Mouse (Mus musculus): ENCODE measurements around the gene Mdm2. TPM values are rescaled to one million over a fixed set of nuclear protein-coding genes. Genes with fewer than 3 reads are reported as not detected.

Mdm2 gene
- total RNA-seq, 2 experiments from 2014 or later: 52.3 to 52.5 TPM

Other genes with a start within 250 kb of the Mdm2 start
- gene Cpm, start 81.3 kb downstream of the Mdm2 start, total RNA-seq (2021): 1 to 10 TPM; 5.1 to 5.3 TPM
- gene Slc35e3, start 35.6 kb upstream of the Mdm2 start, total RNA-seq (2021): 1 to 10 TPM; 6.3 to 6.6 TPM
- 1 to 10 TPM; 7.8 to 9.5 TPM for gene Nup107, start 81.9 kb upstream of the Mdm2 start, total RNA-seq (2021)
- gene Rap1b, start 135.3 kb upstream of the Mdm2 start, total RNA-seq (2021): 10 to 100 TPM; 68.6 to 72.2 TPM

Data from heart, postnatal 14 days (tissue).